Mouse (Mus musculus) kidney, postnatal 36 days (tissue): ENCODE results near the gene Accs.

Experiments used
- DNase-seq, 2 experiments: peaks; one replicate each; pipeline ENCODE4 v3.0.0; 2021 to 2022; ENCODE audit warnings: mixed read lengths in 2 of 2

The Accs gene

DNA sequence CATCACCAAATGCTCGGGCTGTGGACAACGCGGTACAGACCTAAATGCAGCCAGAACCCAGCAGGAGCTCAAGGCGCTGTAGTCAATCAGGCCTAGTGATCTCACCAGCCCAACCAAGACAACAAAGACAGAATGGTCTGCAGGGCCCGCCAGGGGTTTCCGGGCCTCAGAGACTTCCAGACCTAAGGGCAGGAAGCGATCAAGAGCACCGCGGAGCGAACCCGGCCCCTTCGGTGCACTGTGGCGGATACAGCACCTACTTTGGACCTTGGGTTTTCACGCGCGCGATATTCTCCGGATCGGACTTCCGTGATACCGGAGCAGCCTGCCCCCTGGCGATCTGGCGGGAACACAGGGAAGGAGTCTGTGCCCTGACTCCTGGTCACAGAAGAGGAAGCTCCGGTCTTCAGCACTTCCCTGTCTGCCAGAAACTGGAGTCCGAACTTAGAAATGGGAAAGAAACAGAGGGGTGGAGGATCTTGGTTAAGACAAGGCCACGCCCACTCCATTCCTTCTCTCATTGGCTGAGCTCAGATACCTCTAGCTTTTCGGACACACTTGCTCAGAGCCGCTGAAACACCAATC lies at the start of gene Accs:
TSS of gene Accs (minus strand) at position 439 of the 585 bp plus-strand sequence.
- DNase-seq: peak; percentile 89 to 93

- DNase-seq: peak; percentile 67 to 75
Measured at GRCm38 (mm10) chr2:93891611-93892280, 42.0 kb upstream of the Accs start.

- peak in 1 of 2 experiments; percentile 28 for DNase-seq
Measured at GRCm38 (mm10) chr2:93890143-93890542, 40.4 kb upstream of the Accs start.

- no peak for DNase-seq
Measured at GRCm38 (mm10) chr2:93889071-93889470, 39.3 kb upstream of the Accs start.

DNA sequence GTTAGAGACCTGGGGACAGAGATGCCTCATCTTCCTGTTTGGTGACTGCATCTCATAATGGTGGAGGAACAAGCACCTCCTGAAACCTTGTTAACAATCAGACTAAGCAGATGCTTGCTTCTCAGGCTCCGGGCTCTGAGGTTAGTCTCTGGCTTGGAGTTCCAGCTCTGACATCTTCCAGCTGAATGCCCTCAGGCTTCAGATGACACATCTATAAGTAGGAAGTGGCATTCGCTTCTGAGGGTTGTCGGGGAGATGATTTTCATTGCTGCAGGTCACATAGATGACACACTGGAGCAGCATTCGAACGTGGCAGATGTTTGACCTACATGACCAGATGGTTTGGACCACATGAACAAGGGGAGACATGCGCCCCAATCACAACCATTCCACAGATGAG lies 38.6 kb upstream of the Accs start:
- no peak for DNase-seq

- DNase-seq: peak; percentile 25 to 41
Measured at GRCm38 (mm10) chr2:93887273-93887672, 37.5 kb upstream of the Accs start.

GRCm38 (mm10) chr2:93886013-93886794 lies 36.5 kb upstream of the Accs start:
- DNase-seq: no peak

- DNase-seq: no peak
Measured at GRCm38 (mm10) chr2:93883066-93883465, 33.3 kb upstream of the Accs start.

DNA sequence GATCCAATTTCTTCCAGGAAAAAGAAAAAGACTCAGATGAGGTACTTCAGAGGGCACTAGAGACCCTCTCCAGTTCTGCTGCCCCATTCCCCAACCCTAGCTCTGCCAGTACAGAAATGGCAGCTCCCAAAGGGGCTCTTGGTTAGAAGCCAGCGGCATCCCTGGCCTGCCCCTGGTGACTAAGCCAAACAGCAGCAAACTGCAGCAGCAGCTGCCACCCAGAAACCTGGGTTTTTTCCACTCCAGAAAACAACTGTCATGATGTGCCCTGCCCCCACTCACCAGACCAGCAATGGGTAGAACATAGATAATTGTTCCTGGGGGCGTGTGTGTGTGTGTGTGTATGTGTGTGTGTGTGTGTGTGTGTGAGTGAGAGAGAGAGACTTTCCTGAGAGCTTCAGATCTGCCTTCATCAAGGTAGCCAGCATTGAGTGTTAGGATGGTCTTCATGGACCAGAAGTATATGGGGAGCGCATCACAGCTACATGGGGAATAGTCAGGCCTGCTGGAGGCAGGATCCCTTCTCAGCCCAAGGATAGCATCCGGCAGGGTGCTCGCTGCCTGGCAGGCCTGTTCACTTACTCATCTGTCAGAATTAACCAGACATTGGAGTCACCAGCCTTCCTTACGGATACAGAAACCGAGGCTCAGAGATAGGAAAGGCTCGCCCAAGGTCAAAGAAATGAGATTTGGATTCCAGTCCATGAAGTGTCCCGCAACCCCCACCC lies 32.1 kb upstream of the Accs start:
- no peak for DNase-seq

GRCm38 (mm10) chr2:93880981-93881380 lies 31.2 kb upstream of the Accs start:
- no peak for DNase-seq

- DNase-seq: no peak
Measured at GRCm38 (mm10) chr2:93880450-93880849, 30.7 kb upstream of the Accs start.

DNA sequence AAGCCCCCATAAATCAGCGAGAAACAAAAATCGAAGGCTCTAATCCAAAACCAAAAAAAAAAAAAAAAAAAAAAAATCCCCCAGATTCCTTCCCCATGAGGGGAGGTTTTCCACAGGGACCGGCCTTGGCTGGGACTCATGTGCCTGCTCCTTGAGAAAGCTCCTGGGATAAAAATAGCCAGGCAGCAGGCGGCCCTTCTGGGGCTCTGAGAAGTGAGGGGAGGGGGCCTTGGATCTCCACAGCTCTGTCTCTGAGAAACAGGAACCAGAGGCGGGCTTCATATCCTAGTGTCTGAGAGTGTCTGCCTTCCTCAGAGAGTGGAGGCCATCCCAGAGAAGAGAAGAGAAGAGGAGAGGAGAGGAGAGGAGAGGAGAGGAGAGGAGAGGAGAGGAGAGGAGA lies 27.3 kb upstream of the Accs start:
- no peak for DNase-seq

DNA sequence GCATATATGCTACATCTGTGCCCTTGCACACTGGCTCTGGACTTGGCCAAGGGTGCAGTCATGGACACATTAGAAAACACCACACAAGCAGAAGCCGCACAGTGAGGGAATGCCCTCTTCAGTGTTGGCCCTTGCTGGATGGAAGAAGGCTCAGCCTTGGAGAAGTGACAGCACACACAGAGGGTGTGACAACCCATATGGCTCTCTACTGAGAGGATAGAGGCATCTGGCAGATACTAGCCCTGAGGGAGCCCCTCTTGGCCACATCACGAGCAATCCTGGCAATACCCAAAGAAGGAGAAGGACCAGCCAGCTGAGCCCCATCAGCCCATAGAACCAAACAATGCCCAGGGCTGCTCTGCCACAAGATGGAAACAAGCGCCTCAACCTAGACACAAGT lies 24.9 kb upstream of the Accs start:
- DNase-seq: no peak

- no peak for DNase-seq
Measured at GRCm38 (mm10) chr2:93874227-93874514, 24.4 kb upstream of the Accs start.

- DNase-seq: no peak
Measured at GRCm38 (mm10) chr2:93873449-93874226, 23.9 kb upstream of the Accs start.

DNA sequence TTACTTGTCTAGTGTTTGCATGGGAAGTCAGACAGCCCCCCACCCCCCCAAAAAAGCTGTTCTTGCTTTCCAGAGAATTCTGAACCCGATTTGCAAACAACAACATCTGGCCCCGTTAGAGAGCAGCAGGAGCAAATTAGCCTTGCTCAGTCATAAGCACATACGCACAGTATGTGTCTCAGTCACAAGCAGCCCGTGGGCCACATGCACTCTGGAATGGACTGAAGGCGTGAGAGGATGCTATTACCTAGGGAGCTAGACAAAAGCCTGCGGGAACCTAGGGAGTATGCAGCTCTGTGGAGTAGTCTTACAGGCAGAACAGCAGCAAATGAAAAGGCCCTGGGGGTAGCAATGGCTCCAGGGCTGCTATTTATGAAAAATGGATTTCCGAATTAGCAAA lies 22.5 kb upstream of the Accs start:
- no peak for DNase-seq

DNA sequence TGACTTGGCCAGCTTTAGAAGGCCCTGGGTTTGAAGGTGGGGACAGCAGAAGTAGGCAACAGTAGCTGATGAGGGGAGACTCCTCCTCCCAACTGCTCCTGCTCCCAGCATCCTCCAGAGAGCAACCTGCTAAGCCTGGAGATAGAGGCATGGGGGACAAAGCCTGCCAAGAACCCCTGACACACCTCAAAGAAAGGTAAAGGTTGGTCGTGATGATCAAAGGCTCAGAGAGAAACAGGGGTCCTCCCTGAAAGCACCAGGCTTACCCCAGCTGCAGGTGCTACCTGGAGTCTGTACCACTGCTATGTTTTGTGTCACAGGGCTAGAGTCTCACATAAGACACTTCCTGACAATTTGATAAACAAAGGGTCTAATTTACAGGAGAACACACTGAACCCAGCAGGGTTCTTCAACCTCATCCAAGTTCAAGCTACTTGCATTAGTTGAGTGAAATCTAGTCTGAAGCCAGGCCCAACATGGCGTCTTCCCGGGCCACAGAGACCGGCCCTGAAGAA lies 21.7 kb upstream of the Accs start:
- DNase-seq: no peak

- DNase-seq: peak; percentile 61 to 78
Measured at GRCm38 (mm10) chr2:93870842-93871241, 21.1 kb upstream of the Accs start.

DNA sequence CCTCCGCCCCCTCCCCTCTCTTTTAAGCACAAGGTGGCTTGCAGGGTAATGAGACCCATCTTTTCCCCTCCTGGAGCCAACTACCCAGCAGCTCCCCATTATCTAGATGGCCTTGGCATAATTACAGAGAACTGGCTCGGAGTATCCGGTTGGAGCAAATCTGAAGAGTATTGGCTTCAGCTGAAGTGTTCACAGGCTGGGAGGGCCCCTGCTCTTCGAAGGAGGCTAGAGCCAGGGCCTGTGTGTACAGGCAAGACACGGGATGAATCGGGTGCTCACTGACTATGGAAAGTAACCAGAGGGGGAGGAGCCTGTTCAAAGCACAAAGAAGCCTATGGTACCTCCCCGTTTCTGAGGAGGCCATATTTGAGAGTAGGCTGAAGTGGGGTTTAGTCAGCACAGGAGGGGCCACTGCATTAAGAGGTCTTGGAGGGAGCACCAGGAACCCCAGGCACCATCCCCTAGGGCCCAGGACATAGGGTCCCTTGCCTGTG lies 19.4 kb upstream of the Accs start, which contains the start of gene Accsl:
TSS of gene Accsl (minus strand) at position 51 of the 494 bp plus-strand sequence.
- DNase-seq: no peak

DNA sequence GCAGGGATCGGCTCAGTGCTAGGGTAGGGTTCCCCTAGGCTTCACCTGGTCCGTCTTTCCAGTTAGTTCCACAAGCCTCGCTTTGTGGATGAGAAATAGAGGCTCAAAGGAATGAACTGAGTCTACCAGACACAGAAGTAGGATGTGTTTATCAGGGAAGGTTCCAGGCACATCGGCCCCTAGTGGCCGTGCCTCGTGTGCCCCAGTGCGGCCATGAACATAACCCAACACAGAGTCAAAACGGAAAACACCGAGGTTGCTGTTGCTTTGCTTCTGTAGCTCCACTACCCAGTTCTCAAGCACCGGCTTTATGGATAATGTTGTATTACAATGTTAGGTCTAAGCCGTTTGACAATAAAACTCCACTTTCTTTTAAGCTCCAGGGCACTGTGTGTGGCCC lies 18.8 kb upstream of the Accs start:
- DNase-seq: no peak

- DNase-seq: no peak
Measured at GRCm38 (mm10) chr2:93863229-93863628, 13.5 kb upstream of the Accs start.

- no peak for DNase-seq
Measured at GRCm38 (mm10) chr2:93858845-93859244, 9.1 kb upstream of the Accs start.
